Mouse (Mus musculus) small intestine, adult 10 weeks (tissue): Measurements from ENCODE around the gene Bnc1. TPM values are rescaled to one million over a fixed set of nuclear protein-coding genes. Genes with fewer than 3 reads are reported as not detected.

Experiments used
- polyA plus RNA-seq: library from polyadenylated mRNA; stranded (reverse); fragments of 350-450 nt; fragmentation: Illumina TruSeq; extraction: RNeasy Lipid Tissue Mini Kit (QIAGEN cat#74804); gene quantifications from one replicate; pipeline ENCODE4 v1.2.3, GENCODE M21; 2014; ENCODE audit warnings: low replicate concordance

Bnc1 gene
- 0.19 TPM for polyA plus RNA-seq

DNA sequence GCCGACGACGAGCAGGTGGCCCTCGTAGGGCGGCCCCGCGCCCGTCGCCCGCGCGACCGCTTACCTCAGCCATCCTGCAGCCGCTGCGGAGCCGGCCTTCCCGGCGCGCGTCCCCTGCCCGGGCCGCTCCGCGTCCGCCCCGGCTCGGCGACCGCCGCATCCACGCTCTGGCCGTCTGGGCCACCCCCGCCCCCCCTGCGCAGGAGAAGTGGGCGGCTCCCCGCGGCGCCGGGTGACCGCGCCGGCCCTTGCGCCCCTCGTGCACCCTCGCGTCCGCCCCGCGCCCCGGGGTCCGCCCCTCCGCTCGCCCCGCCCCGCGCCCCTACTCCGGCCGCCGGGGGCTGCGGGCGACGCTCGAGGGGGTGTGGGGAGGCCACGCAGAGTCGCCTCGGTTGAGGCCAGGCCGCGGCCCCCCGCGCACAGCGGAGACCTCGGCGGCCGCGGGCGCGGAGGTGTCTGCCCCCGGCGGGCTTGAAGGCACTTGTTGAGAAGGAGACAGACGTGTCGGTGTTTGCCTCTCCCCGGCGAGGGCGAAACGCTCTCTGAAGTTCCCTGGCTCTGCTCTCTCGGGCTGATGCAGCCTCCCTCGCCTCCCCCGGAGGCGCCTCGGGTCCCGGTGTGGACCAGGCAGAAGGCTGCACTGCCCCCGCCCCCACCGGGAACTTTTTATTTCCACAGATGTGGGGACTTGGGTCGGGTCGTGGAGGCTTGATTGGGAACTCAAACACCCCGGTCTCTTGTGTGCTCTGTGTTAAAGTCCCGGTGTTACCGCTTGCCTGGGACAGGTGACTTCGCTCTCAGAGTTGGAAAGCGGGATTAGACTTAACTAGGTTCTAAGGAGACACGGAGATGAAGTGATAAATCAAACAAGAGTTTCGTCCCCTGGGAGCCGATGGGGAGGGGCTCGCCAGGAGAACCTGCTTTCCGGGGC is at the start of gene Bnc1:
TSS of gene Bnc1 (minus strand) at position 162 of the 931 bp plus-strand sequence.

GRCm38 (mm10) chr7:81934267-81934745 is 57.8 kb downstream of the Bnc1 start, which contains the start of gene Hdgfl3:
TSS of gene Hdgfl3 (minus strand) at chr7:81934473.

Other genes starting within 250 kb of the Bnc1 start
- gene Ramac, start 229.4 kb downstream of the Bnc1 start, polyA plus RNA-seq: 190 TPM
- 6.1 TPM for gene 3110040N11Rik, start 202.8 kb downstream of the Bnc1 start, polyA plus RNA-seq
- gene Btbd1, start 162.9 kb downstream of the Bnc1 start, polyA plus RNA-seq: 212 TPM
- not detected for gene Gm10160, start 136.5 kb downstream of the Bnc1 start, polyA plus RNA-seq
- 27.4 TPM for gene Tm6sf1, start 133.3 kb downstream of the Bnc1 start, polyA plus RNA-seq
- gene Hdgfl3, start 57.8 kb downstream of the Bnc1 start, polyA plus RNA-seq: 11.5 TPM
- gene Sh3gl3, start 181.5 kb upstream of the Bnc1 start, polyA plus RNA-seq: 1.1 TPM